Comparison of ENCODE assay signal across 8 mouse cellular contexts in the genomic region with DNA sequence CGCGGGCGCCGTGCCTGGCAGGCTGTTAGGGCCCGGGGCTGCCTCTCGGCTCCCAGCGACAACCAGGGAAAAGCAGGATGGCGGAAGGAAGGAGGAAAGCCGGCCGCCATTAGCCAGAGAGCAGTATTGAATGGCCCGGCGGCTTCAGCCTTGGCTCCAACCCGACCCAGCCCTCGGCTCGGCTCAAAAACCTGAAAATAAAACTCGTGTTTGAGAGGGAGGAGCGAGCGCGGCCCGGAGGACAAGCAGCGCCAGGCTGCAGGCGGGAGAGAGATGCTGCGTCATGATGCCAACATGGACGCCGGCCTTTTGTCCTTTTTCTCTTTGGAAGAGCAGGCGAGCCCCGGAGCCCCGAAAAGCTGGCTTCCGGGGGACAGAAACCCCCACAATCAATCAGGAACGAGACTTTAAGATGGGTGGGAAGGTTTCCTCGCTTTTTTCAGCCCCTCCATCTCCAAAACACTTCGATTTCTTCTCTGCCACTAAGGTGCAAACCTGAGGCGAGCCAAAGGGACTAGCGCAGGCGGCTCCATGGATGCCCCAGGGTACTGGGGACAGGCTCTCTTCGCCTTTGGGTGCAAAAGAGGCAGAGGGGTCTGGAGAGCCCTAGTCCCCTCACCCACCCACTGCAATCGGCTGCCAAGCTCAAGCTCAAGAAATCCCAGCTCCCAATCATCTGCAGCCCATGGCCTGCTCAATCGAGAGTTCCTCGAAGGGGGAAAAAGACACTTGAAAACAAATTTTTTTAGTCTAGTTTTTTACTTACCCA. TPM values are rescaled to one million over a fixed set of nuclear protein-coding genes. Genes with fewer than 3 reads are reported as not detected.
DNase-seq lines count a peak whose midpoint lies in the region; ATAC-seq and TF ChIP-seq lines count a peak whose summit lies in the region.

No protein-coding gene starts in this region.

- no peak for TF ChIP-seq CTCF in CH12.LX (conservative IDR thresholded peaks at IDR 0.05 in 1 of 2, IDR thresholded peaks at IDR 0.05 in 1 of 2; ENCODE audit: low read depth in 2 of 2, low read length in 2 of 2)
- TF ChIP-seq CTCF in liver, embryonic 14.5 days (IDR thresholded peaks at IDR 0.05; ENCODE audit: low read depth): no peak

- WGBS in forebrain, embryonic 11.5 days: under 1% methylated on average over 36 of the region's 39 CpGs
- 1% methylated on average over 39 of the region's 39 CpGs for WGBS in heart, embryonic 16.5 days
- 1% methylated on average over 39 of the region's 39 CpGs for WGBS in liver, embryonic 14.5 days (ENCODE audit: insufficient replicate concordance)
- WGBS in stomach, embryonic 16.5 days: under 1% methylated on average over 38 of the region's 39 CpGs

- no peak for TF ChIP-seq RAD21 in CH12.LX (IDR thresholded peaks at IDR 0.05; ENCODE audit: low read depth, low read length)

- dilution Hi-C loops in CH12.LX (cut with MboI; ENCODE audit: extremely low pct_ligation_motif_present, extremely low pct_unique_long_range_greater_than_20kb, low sequenced_read_pairs): no loop called here

- H3K9me3 ChIP-seq in CH12.LX (replicated peaks; ENCODE audit: low read length): no peaks in the 10 kb centered on the region
- no peaks in the 10 kb centered on the region for H3K9me3 ChIP-seq in forebrain, embryonic 11.5 days (ENCODE audit: control insufficient read depth, low read length)
- H3K9me3 ChIP-seq in heart, embryonic 16.5 days (replicated peaks; ENCODE audit: control insufficient read depth, low read length): no peaks in the 10 kb centered on the region
- no peaks in the 10 kb centered on the region for H3K9me3 ChIP-seq in liver, embryonic 14.5 days (ENCODE audit: control insufficient read depth, low read length)
- no peaks in the 10 kb centered on the region for H3K9me3 ChIP-seq in stomach, embryonic 16.5 days (replicated peaks; ENCODE audit: control insufficient read depth, low read length)

- peak; percentile 47 for TF ChIP-seq POLR2A in CH12.LX (IDR thresholded peaks at IDR 0.05; ENCODE audit: low read depth, low read length)

- H3K36me3 ChIP-seq in CH12.LX (replicated peaks in 1 of 2; ENCODE audit: control insufficient read depth in 1 of 2, insufficient read depth in 1 of 2, low read length in 1 of 2): peaks cover 21 to 38% of the 10 kb centered on the region in 2 experiments
- no peaks in the 10 kb centered on the region for H3K36me3 ChIP-seq in forebrain, embryonic 11.5 days (ENCODE audit: control insufficient read depth, insufficient read depth, low read length)
- H3K36me3 ChIP-seq in heart, embryonic 16.5 days (ENCODE audit: control insufficient read depth, insufficient read depth): no peaks in the 10 kb centered on the region
- peaks cover 8% of the 10 kb centered on the region for H3K36me3 ChIP-seq in liver, embryonic 14.5 days (replicated peaks; ENCODE audit: control insufficient read depth, insufficient read depth, low read depth)
- no peaks in the 10 kb centered on the region for H3K36me3 ChIP-seq in stomach, embryonic 16.5 days (ENCODE audit: control insufficient read depth, insufficient read depth, low read length)

- peak overlapping the region; percentile 92 for H3K4me2 ChIP-seq in CH12.LX (ENCODE audit: insufficient read depth, low read depth, poor library complexity, severe bottlenecking)
- peak overlapping the region; percentile 100 for H3K4me2 ChIP-seq in forebrain, embryonic 11.5 days (ENCODE audit: low read depth, low read length, severe bottlenecking)
- H3K4me2 ChIP-seq in heart, embryonic 16.5 days (ENCODE audit: low read depth, low read length): peak overlapping the region; percentile 98
- peak overlapping the region; percentile 100 for H3K4me2 ChIP-seq in liver, embryonic 14.5 days (ENCODE audit: low read depth)
- peak overlapping the region; percentile 97 for H3K4me2 ChIP-seq in stomach, embryonic 16.5 days (ENCODE audit: low read depth, low read length)

- H3K4me3 ChIP-seq in CH12.LX (replicated peaks in 1 of 3; ENCODE audit: low read depth in 2 of 3, low read length in 2 of 3, poor library complexity in 1 of 3): peak overlapping the region; percentile 63 to 86 (median 76)
- H3K4me3 ChIP-seq in forebrain, embryonic 11.5 days (ENCODE audit: low read depth, low read length): peak overlapping the region; percentile 93
- peak overlapping the region; percentile 73 for H3K4me3 ChIP-seq in heart, embryonic 16.5 days (ENCODE audit: low read length)
- peak overlapping the region; percentile 74 to 79 for H3K4me3 ChIP-seq in liver, embryonic 14.5 days (ENCODE audit: insufficient read depth in 1 of 2, low read depth in 2 of 2, low read length in 2 of 2)
- H3K4me3 ChIP-seq in stomach, embryonic 16.5 days (replicated peaks; ENCODE audit: low read length): peak overlapping the region; percentile 63

- peak overlapping the region; percentile 100 for H3K9ac ChIP-seq in CH12.LX (ENCODE audit: insufficient read depth, low read depth)
- peak overlapping the region; percentile 100 for H3K9ac ChIP-seq in forebrain, embryonic 11.5 days (ENCODE audit: low read length)
- H3K9ac ChIP-seq in heart, embryonic 16.5 days (ENCODE audit: low read length): peak overlapping the region; percentile 100
- H3K9ac ChIP-seq in liver, embryonic 14.5 days (replicated peaks): peak overlapping the region; percentile 99
- H3K9ac ChIP-seq in stomach, embryonic 16.5 days (ENCODE audit: low read length): peak overlapping the region; percentile 97

- in situ Hi-C loops in CH12.LX (cut with MboI; ENCODE audit: low pct_ligation_motif_present, low pct_unique_long_range_greater_than_20kb, low sequenced_read_pairs): no loop called here

- no peak for ATAC-seq in forebrain, embryonic 11.5 days (replicated peaks; ENCODE audit: low FRiP score)
- ATAC-seq in heart, embryonic 16.5 days (replicated peaks; ENCODE audit: extremely low read depth, insufficient read depth, low FRiP score): no peak
- no peak for ATAC-seq in liver, embryonic 14.5 days (ENCODE audit: insufficient read depth)
- ATAC-seq in stomach, embryonic 16.5 days (ENCODE audit: insufficient read depth, low FRiP score): no peak

- DNase-seq in CH12.LX (ENCODE audit: extremely low read depth): no peak
- DNase-seq in c-Kit-negative CD71-positive TER-119-positive erythroid progenitor cells, embryonic 14.5 days (ENCODE audit: low read depth, low spot score): peak; percentile 83
- DNase-seq in forebrain, embryonic 11.5 days (ENCODE audit: low spot score): peak; percentile 87
- DNase-seq in kidney, postnatal 14 days: peak; percentile 88
- DNase-seq in liver, embryonic 14.5 days (ENCODE audit: low read depth in 3 of 3, low spot score in 3 of 3): peak; percentile 79 to 81 (median 80)
- peak; percentile 71 to 73 for DNase-seq in natural killer cell, adult 2 months (ENCODE audit: low spot score in 2 of 2)

- peak overlapping the region; percentile 99 for H3K27ac ChIP-seq in CH12.LX (ENCODE audit: insufficient read depth, low read depth)
- H3K27ac ChIP-seq in forebrain, embryonic 11.5 days (ENCODE audit: low read depth, low read length): peak overlapping the region; percentile 100
- peak overlapping the region; percentile 100 for H3K27ac ChIP-seq in heart, embryonic 16.5 days (ENCODE audit: low read length)
- H3K27ac ChIP-seq in liver, embryonic 14.5 days: peak overlapping the region; percentile 98
- H3K27ac ChIP-seq in stomach, embryonic 16.5 days (ENCODE audit: low read length): peak overlapping the region; percentile 100

- H3K4me1 ChIP-seq in CH12.LX (ENCODE audit: control insufficient read depth in 1 of 2, insufficient read depth in 2 of 2): peaks cover 10 to 38% of the 10 kb centered on the region in 2 experiments; a peak in 3 of 4 replicates
- peaks cover 41% of the 10 kb centered on the region for H3K4me1 ChIP-seq in forebrain, embryonic 11.5 days (replicated peaks; ENCODE audit: control insufficient read depth, insufficient read depth, low read length)
- peaks cover 47% of the 10 kb centered on the region for H3K4me1 ChIP-seq in heart, embryonic 16.5 days (ENCODE audit: control insufficient read depth, insufficient read depth, low read length)
- H3K4me1 ChIP-seq in liver, embryonic 14.5 days (replicated peaks; ENCODE audit: control insufficient read depth in 2 of 2, insufficient read depth in 2 of 2, low read length in 1 of 2): peaks cover 29 to 35% of the 10 kb centered on the region in 2 experiments
- peaks cover 41% of the 10 kb centered on the region for H3K4me1 ChIP-seq in stomach, embryonic 16.5 days (ENCODE audit: control insufficient read depth, insufficient read depth, low read length)

- H3K79me2 ChIP-seq in CH12.LX (replicated peaks; ENCODE audit: control insufficient read depth, extremely low read depth, insufficient read depth, poor library complexity, severe bottlenecking): peaks cover 52% of the 10 kb centered on the region

- H3K27me3 ChIP-seq in CH12.LX (replicated peaks): no peaks in the 10 kb centered on the region
- H3K27me3 ChIP-seq in forebrain, embryonic 11.5 days (ENCODE audit: control insufficient read depth, insufficient read depth, low read length): no peaks in the 10 kb centered on the region
- no peaks in the 10 kb centered on the region for H3K27me3 ChIP-seq in heart, embryonic 16.5 days (ENCODE audit: control insufficient read depth, insufficient read depth, low read length)
- H3K27me3 ChIP-seq in liver, embryonic 14.5 days (ENCODE audit: control insufficient read depth, insufficient read depth, low read length): no peaks in the 10 kb centered on the region
- H3K27me3 ChIP-seq in stomach, embryonic 16.5 days (ENCODE audit: control insufficient read depth, insufficient read depth, low read length): no peaks in the 10 kb centered on the region

- TF ChIP-seq EP300 in CH12.LX (IDR thresholded peaks at IDR 0.05; ENCODE audit: low read length): no peak
- peak; percentile 42 for TF ChIP-seq EP300 in liver, embryonic 14.5 days (IDR thresholded peaks at IDR 0.05; ENCODE audit: low read depth)

RNA-seq across cellular contexts. Expression of a gene that starts 2.9 kb away (rescaled TPM):
- total RNA-seq in CH12.LX (2012; rRNA removed): 2.3 and 2.6 TPM in 2 replicates
- 0.50 and 0.70 TPM in 2 replicates for total RNA-seq in CH12.LX (2014; rRNA removed)
- 8.0 and 9.1 TPM in 2 replicates for polyA plus RNA-seq in CH12.LX (2012; ENCODE audit: insufficient read length, low read depth)
- polyA plus RNA-seq in forebrain, embryonic 11.5 days (2014; fragmentation: Nextera tagmentation; extraction: Ambion mirVana): 13.9 and 15.0 TPM in 2 replicates
- polyA plus RNA-seq in heart, embryonic 16.5 days (2015; fragmentation: Nextera tagmentation; extraction: Ambion mirVana): 6.0 and 6.5 TPM in 2 replicates
- 2.3 and 2.7 TPM in 2 replicates for polyA plus RNA-seq in liver, embryonic 14.5 days (2012; rRNA removed)
- polyA plus RNA-seq in liver, embryonic 14.5 days (2014; fragmentation: Nextera tagmentation; extraction: Ambion mirVana): 3.3 and 4.3 TPM in 2 replicates
- polyA plus RNA-seq in stomach, embryonic 16.5 days (2015; fragmentation: Nextera tagmentation; extraction: Ambion mirVana): 6.7 and 7.7 TPM in 2 replicates

RNA-seq across cellular contexts. Expression of a gene that starts 6.6 kb away (rescaled TPM):
- total RNA-seq in CH12.LX (2012; rRNA removed) (46.5 and 56.9 TPM in 2 replicates), CH12.LX (2014; rRNA removed) (32.6 and 33.6 TPM in 2 replicates)
- 38.2 and 45.4 TPM in 2 replicates for polyA plus RNA-seq in CH12.LX (2012; ENCODE audit: insufficient read length, low read depth)
- 1.2 and 1.9 TPM in 2 replicates for polyA plus RNA-seq in forebrain, embryonic 11.5 days (2014; fragmentation: Nextera tagmentation; extraction: Ambion mirVana)
- 2.2 and 2.4 TPM in 2 replicates for polyA plus RNA-seq in heart, embryonic 16.5 days (2015; fragmentation: Nextera tagmentation; extraction: Ambion mirVana)
- 1.8 and 2.1 TPM in 2 replicates for polyA plus RNA-seq in liver, embryonic 14.5 days (2012; rRNA removed)
- 2.5 and 2.6 TPM in 2 replicates for polyA plus RNA-seq in liver, embryonic 14.5 days (2014; fragmentation: Nextera tagmentation; extraction: Ambion mirVana)
- polyA plus RNA-seq in stomach, embryonic 16.5 days (2015; fragmentation: Nextera tagmentation; extraction: Ambion mirVana): 2.6 and 3.7 TPM in 2 replicates

RNA-seq across cellular contexts. Expression of a gene that starts 30.1 kb away (rescaled TPM):
- total RNA-seq in CH12.LX (2012; rRNA removed): 35.5 and 37.9 TPM in 2 replicates
- 28.6 and 30.8 TPM in 2 replicates for total RNA-seq in CH12.LX (2014; rRNA removed)
- 38.0 and 46.2 TPM in 2 replicates for polyA plus RNA-seq in CH12.LX (2012; ENCODE audit: insufficient read length, low read depth)
- polyA plus RNA-seq in forebrain, embryonic 11.5 days (2014; fragmentation: Nextera tagmentation; extraction: Ambion mirVana): 68.5 and 77.8 TPM in 2 replicates
- polyA plus RNA-seq in heart, embryonic 16.5 days (2015; fragmentation: Nextera tagmentation; extraction: Ambion mirVana): 60.0 and 63.8 TPM in 2 replicates
- polyA plus RNA-seq in liver, embryonic 14.5 days (2012; rRNA removed): 17.4 and 26.6 TPM in 2 replicates
- 51.4 and 55.1 TPM in 2 replicates for polyA plus RNA-seq in liver, embryonic 14.5 days (2014; fragmentation: Nextera tagmentation; extraction: Ambion mirVana)
- polyA plus RNA-seq in stomach, embryonic 16.5 days (2015; fragmentation: Nextera tagmentation; extraction: Ambion mirVana): 67.5 and 71.0 TPM in 2 replicates

RNA-seq across cellular contexts. Expression of a gene that starts 43.4 kb away (rescaled TPM):
- total RNA-seq in CH12.LX (2012; rRNA removed) (not detected in 2 replicates), CH12.LX (2014; rRNA removed) (0.20 TPM in 1 of 2 replicates, not detected in the other)
- polyA plus RNA-seq in CH12.LX (2012; ENCODE audit: insufficient read length, low read depth): not detected in 2 replicates
- polyA plus RNA-seq in forebrain, embryonic 11.5 days (2014; fragmentation: Nextera tagmentation; extraction: Ambion mirVana): not detected in 2 replicates
- polyA plus RNA-seq in heart, embryonic 16.5 days (2015; fragmentation: Nextera tagmentation; extraction: Ambion mirVana): 0.20 and 0.46 TPM in 2 replicates
- 28.7 and 29.2 TPM in 2 replicates for polyA plus RNA-seq in liver, embryonic 14.5 days (2012; rRNA removed)
- 26.7 and 37.0 TPM in 2 replicates for polyA plus RNA-seq in liver, embryonic 14.5 days (2014; fragmentation: Nextera tagmentation; extraction: Ambion mirVana)
- polyA plus RNA-seq in stomach, embryonic 16.5 days (2015; fragmentation: Nextera tagmentation; extraction: Ambion mirVana): 3.3 and 4.1 TPM in 2 replicates
